Mouse (Mus musculus) layer of hippocampus, adult 8-10 months (tissue): ENCODE results near the gene Ppfia2. TPM values are rescaled to one million over a fixed set of nuclear protein-coding genes. Genes with fewer than 3 reads are reported as not detected.

Experiments used
- DNase-seq, 2 experiments: peaks; one replicate each; pipeline ENCODE4 v3.0.0; 2022; ENCODE audit warnings: low spot score in 2 of 2
- total RNA-seq, 4 experiments: library from RNA; stranded (reverse); gene quantifications; 2 replicates each; pipeline ENCODE4 v1.2.4; 2022

Gene Ppfia2
- total RNA-seq, 4 experiments from 2014 or later = 113 to 131 (median 124) TPM

DNA sequence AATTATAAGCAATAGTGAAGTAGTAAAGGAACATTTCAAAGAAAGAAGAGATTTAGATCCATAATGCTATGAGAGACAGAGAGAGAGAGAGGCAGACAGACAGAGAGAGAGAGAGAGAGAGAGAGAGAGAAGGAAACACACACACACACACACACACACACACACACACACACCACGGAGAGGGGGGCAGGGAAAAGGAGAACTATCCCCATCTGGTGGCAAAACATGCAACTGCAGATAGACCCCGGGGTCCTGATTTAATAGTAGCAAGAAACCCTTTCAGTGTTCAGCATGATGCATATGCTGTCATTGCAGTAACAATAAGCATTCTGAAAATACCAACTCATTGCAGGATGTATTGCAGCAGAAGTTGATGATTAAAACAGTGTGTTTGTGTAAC, 442.9 kb downstream of the Ppfia2 start:
- no peak for DNase-seq

DNA sequence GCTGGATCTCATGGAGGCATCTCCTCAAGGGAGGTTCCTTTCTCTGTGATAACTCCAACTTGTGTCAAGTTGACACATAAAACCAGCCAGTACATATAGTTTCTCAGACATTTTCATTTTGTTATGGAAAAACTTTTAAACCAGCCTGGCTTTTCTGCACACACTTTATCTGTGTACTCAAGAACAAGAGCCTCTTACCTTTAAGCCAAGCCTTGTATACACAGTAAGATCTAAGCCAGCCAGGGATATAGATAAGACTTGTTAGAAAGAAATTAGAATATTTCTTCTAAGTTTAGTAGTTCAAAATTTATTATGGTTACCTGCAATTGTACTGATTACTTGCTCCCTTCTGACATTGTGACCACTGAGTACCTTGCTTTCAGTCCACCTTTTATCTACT, 444.1 kb downstream of the Ppfia2 start:
- no peak for DNase-seq

DNA sequence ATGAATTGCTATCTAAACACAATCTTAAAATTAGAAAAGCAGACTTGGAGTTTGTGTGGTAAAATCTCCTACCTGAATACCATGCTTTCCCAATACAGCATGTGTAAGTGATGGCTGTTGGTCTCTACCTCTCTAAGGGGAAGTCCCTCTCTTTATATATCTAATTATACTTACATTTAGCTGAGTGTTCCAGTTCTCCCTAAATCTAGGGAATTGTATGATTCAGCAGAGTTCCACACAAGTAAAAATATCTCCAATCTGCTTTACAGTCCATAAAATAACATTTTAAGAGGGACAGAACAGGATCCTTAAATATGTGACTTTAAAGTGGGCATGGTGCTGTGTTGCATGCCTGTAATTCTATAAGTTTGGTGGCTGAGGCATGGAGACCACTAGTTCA, 444.7 kb downstream of the Ppfia2 start:
- DNase-seq = no peak

DNA sequence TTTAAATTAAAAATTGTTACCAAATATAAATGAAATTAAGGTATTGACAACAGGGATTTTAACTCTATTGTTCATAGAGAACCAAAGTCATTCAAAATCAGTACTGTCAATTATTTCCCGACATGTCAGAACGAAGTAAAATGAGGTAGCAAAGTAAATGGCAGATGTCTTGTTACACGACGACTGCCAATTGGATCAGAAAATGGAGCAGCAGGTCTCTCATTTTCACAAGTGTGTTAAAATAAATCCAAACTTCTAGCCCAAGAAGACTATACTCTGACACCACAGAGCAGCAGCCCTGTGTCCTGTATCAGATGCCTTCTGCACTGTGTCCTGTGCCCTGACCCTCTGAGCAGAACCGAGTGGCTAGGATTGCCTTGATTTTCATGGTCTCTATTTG, 454.2 kb downstream of the Ppfia2 start:
- DNase-seq = no peak

DNA sequence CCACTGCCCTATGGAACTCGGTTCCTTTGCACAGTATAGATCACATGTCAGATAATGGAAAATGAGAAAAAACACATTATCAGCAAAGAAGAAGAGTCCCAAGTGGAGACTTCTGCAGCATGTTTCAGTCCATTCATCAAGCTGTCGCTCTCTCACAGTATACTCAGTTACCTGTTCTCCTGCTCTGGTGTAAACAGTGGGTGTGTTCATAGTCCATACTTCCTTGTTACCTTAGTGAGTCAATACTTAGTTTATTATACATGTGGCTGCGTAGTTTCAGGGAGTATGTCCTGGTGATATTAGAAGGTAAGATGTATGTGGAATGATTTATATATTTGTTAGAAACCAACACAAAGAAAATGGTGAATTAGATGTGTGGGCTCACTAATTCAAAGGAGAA, 454.7 kb downstream of the Ppfia2 start:
- DNase-seq = no peak

DNA sequence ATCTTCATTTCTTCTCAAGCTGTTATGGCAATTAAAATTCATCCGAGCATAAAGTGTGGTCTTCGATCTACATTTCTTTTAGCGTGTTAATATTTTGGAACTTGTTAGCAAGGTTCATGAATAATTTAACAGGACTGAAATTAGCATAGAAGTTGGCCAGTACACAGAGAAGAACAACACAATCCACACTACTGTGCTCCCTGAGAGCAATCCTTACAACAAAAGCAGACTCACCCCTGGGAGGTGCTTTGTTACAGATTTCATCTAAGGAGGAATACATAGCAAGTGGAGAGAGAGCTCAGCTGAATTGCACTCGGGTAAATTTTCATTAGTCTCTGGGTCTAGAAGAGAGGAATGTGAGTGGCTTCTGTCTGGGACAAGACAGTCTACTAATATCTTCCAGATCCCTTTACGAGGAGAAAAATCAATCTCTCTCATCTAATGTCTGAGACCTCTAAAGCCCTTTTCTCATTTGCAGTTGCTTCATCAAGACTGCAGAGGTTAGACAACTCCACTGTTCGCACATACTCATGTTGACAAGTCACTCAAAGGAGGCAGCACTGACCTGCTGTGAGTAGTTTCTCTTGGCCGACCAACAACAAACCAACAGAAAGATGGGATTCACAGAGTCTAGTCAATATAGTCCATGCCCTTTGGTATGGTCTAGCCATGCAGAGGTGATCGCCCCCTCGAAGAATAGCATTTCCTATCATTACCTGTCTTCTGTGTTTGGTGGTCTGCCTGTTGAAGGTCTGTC, 458.6 kb downstream of the Ppfia2 start:
- no peak for DNase-seq

DNA sequence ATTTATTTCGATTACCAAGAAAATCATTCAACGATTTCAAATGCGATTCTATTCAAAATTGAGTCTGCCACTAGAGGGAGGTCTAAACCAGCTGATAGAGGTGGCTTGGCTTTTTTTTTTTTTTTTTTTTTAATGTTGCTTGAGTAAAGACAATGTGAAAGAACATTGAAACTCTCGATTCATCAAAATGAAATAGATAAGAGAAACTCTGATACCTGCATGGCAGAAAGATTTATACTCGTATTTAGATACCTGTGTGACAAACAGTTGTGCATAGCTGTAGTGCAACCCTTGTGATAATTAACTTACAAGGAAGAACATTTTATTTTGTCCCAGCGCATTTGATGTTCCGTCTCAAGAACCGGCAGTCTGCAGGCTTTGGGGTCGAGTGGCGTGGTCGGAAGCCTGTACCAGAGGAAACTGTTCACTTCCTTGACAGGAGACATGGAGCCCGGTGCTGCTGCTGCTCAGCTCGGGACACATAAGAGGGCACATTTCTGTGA, 462.5 kb downstream of the Ppfia2 start:
- DNase-seq = no peak

DNA sequence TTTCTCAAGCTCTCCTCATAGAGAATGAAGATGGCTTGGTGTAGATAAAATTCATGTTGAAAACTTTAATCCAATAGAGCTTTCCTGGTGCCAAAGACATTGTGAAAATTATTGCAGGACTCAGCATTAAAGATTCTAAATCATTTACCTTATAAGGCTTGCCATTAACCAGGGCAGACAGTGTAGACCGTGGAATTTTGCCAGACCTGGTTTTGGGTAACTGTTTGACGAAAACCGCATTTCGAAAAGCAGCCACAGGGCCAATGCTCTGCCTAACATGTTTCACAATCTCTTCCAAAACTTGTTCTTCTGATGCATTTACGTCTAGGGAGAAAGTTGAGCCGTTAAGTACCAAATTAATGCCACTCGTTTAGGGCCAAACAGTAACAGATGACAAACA, 466.9 kb downstream of the Ppfia2 start:
- no peak for DNase-seq

DNA sequence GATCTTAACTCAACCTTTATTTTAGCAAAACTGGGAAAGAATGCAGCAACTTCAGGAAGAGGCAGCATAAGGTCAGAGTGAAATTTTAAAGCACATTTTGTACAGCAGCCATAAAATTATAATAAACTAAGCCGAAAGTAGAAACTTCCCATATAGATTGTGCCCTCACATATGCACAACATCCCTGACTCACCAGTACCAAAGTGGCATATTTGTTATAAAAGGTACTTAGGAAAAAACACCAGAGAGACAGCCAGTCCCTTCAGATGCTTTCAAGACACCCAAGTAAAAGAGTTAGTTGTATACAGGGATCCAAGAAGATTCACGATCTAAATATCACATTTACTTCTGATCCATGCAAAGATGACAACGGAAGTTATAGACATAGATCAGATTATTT, 468.7 kb downstream of the Ppfia2 start:
- no peak for DNase-seq

DNA sequence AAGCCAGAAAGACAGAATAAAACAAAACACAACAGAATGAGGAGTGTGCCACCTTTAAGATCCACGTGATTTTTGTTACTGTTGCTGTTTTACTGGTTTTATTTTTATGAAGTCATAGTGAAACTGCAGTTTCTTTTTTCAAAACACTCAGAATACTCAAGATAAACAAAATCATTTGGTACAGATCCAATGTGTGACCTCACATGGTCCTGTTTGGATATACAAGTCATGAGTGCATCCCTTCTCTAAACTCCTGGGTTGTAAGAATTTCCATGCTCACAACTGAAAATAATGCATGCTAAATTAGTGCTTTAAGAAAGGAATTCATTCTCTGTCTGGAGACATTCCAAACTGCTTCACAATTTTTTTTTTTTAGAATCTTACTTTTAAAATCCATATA, 469.3 kb downstream of the Ppfia2 start:
- no peak for DNase-seq

DNA sequence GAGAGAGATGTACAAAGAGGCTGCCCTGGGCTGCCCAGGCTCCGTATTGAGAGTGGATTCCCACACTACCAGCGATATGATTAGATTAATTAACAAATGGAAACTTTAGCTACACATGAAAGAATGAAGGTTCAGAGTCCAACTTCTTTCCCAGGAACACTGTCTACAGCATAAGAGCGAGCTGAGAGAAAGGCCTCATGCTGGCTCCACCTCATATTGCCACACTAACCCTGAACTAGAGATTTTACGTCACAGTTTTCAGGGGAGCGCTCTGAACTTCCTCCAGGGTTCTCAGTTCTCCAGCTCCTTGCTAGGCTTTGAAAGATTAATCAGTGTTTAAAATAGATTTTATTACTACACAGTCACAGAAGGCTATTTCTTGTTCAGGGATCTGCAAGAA, 471.2 kb downstream of the Ppfia2 start:
- no peak for DNase-seq

DNA sequence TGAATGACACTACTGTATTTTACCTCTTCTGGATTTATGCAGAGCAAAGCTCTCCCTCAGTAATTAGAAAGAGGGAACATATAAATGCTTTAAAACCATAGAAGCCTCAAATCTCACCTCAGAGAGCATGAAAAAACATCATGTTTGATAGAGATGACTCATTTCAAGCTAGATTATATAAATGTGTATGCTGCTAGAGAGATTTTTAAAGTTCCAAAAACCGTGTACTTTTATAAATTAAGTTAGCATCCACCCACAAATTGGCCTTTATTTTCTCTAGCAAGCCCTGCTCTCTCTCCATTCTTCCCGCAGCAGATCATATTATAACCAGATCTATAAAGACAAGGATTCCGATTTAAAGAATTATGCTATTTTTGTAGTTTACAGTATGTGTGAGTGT, 488.9 kb downstream of the Ppfia2 start:
- DNase-seq = no peak

DNA sequence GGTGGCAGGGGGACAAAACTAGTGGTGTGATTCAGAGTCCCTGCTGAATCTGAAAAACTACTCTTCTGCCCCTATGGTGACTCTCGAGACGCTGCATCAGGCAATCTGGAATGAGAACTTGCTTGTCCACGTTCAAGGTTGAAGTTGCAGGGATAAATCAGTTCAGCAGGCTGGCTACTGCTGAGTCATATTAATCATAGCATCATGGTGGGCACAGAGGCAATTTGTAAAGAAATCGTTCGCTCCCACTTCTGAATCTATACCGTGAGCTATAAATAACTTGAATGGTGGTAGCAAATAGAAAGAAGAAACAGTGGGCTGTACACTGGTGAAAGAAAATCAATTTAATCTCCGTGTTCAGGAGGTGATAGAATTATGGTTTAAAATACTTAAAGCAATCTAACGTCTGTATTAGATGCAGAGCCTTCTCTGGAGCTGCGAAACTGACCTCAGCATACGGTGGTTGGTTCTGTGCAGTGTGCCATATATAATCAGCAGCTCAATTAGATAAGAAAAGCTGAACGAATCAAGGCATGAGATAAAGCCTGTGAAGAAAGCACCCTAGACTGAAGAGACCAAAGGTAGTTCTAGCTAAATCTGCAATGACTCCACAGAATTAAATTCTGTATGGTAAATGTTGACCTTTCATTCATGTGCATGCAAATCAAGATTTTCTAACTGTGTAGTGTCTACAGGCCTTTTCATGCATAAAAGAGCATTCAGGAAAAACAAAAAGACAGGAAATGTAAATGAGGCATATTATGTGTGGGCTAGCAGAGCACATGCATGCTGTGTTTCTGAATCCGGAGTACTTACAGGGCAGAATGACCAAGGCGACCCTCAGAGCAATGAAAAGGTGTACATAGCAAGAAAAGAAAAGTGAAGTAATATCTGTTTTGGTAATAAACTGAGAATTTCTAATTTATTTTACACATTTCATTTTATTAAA, 505.3 kb downstream of the Ppfia2 start:
- no peak for DNase-seq
